Mouse (Mus musculus) gastrocnemius, postnatal 14 days (tissue): ENCODE results near the gene Thap4. TPM values are rescaled to one million over a fixed set of nuclear protein-coding genes. Genes with fewer than 3 reads are reported as not detected.

ENCODE experiments used
- DNase-seq: peaks from one replicate; pipeline ENCODE4 v3.0.0; 2021; ENCODE audit warnings: mixed read lengths
- intact Hi-C: fragments of 180-260 bp; cut with DNase I; formaldehyde crosslinking; loops from one replicate; pipeline ENCODE4 v1.15.1; 2025; ENCODE audit warnings: low total_unique reads
- total RNA-seq, 2 experiments: library from RNA; stranded (reverse); gene quantifications; 2 replicates each; pipeline ENCODE4 v1.2.3; 2021

Gene Thap4
- total RNA-seq, 2 experiments from 2014 or later = 40.5 to 41.0 TPM

DNA sequence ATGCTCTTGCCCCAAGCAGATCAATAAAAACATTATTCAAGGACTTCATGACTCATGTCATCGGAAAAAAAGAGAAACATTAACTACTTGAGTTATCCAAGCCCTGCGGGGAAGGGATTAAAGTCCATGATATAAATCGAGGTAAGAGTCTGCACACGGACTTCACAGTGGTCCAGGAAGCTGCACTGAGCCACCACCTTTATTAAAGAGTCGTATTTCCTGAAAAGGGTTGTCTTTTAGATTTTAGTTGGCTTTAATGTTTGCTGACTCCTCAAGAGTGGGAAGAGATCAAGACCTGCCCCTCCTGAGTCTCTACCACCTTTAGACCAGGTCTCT lies 97.7 kb downstream of the Thap4 start:
- intact Hi-C loops = no loop called here
- no peak for DNase-seq

DNA sequence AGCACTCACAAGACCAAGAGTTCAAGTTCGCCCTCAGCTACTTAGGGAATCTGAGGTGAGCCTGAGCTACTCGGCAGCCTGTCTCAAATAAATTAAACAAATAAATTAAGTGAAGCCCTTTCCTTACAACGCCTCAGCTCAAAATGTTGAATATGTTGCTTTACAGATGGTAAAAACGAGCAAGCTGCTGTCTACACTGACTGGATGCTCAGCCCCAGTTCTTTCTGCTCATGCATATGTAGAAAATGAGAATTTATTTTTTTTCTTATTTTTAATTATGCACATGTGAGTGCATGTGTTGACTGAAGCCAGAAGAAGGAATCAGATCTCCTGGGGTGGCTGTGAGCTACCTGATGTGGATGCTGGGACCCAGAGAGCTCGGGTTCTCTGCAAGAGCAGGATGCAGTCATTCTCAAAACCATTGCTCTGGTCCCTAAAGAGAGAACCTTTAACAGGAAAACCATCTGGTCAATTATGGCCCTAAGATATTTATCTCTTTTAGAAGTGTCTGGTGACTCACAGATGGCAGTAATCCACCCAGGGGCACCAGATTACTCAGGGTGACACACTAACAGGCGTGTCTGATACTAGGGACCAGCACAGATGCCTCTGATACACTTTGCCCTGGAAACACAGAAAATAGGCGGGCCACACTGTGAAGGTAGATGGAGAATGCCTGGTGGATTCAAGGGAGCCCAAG lies 98.2 kb downstream of the Thap4 start:
- DNase-seq = no peak
- intact Hi-C loops = no loop called here

DNA sequence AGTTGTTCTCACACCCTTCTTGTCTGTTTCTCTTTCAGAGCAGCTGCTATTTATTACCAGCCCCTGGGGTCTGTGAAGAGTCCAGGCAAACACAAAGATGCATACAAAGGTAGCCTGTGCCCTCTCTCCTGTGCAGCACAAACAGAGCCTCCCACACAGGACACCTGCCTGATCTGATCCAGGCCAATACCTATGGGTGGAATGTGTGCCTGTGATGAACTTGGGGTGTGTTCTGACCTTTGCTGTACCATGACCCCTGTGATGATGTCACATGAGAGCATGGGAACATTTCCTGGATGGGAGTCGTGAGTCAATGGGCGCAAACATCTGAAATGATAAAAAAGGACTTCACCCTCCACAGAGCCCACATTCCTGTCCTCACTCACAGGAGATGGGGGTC lies 99.9 kb downstream of the Thap4 start:
- intact Hi-C loops = no loop called here
- DNase-seq = no peak

GRCm38 (mm10) chr1:93654275-93654674 lies 100.4 kb downstream of the Thap4 start:
- DNase-seq = no peak

More at GRCm38 (mm10) chr1:93654275-93654674, 100.4 kb downstream of the Thap4 start:
- intact Hi-C loops = no loop called here

Other genes with a start within 250 kb of the Thap4 start
- gene Farp2, start 242.8 kb downstream of the Thap4 start, total RNA-seq = 10 to 100 TPM; 11.5 to 14.4 TPM
- gene Stk25, start 96.2 kb downstream of the Thap4 start, total RNA-seq = 10 to 100 TPM; 91.0 to 98.6 TPM
- 1 to 10 TPM; 2.9 to 3.1 TPM for gene Bok, start 69.2 kb downstream of the Thap4 start, total RNA-seq
- gene Atg4b, start 3.4 kb downstream of the Thap4 start, total RNA-seq = 10 to 100 TPM; 29.9 to 36.9 TPM
- 10 to 100 TPM; 16.8 to 23.8 TPM for gene Dtymk, start 47.1 kb upstream of the Thap4 start, total RNA-seq
- gene Ing5, start 49.1 kb upstream of the Thap4 start, total RNA-seq = 1 to 10 TPM; 2.9 to 3.7 TPM
- 10 to 100 TPM; 24.8 to 25.8 TPM for gene D2hgdh, start 70.0 kb upstream of the Thap4 start, total RNA-seq
- not detected for gene Gal3st2, start 106.4 kb upstream of the Thap4 start, total RNA-seq
- gene Gal3st2b, start 163.4 kb upstream of the Thap4 start, total RNA-seq = not detected
- under 1 TPM; 0.02 to 0.04 TPM for gene Gal3st2c, start 235.6 kb upstream of the Thap4 start, total RNA-seq